Mouse (Mus musculus): ENCODE results near the gene Gata3. TPM values are rescaled to one million over a fixed set of nuclear protein-coding genes. Genes with fewer than 3 reads are reported as not detected.

Gata3 gene
- total and polyA plus RNA-seq, 3 experiments: 0.08 to 0.63 (median 0.11) TPM

- TF ChIP-seq JUN (IDR thresholded peaks at IDR 0.05; ENCODE audit: insufficient read depth, low read depth, low read length): no peak
- TF ChIP-seq MAZ (IDR thresholded peaks at IDR 0.05; ENCODE audit: low read depth, low read length): no peak
- TF ChIP-seq MYC (IDR thresholded peaks at IDR 0.05; ENCODE audit: low read depth, low read length): peak; percentile 66; the same call in 1 of the 2 replicates
- peak in 1 of 2 experiments; percentile 65; a peak in 2 of 4 replicates for TF ChIP-seq CTCF (conservative IDR thresholded peaks at IDR 0.05 in 1 of 2, IDR thresholded peaks at IDR 0.05 in 1 of 2; ENCODE audit: low read depth in 2 of 2, low read length in 2 of 2)
- no peak for TF ChIP-seq TBP (conservative IDR thresholded peaks at IDR 0.05; ENCODE audit: low read depth, low read length)
- TF ChIP-seq NRF1 (IDR thresholded peaks at IDR 0.05; ENCODE audit: low read depth, low read length): no peak
- TF ChIP-seq GABPA (IDR thresholded peaks at IDR 0.05; ENCODE audit: insufficient replicate concordance, low read depth, low read length): no peak
- peak; percentile 50 for TF ChIP-seq RAD21 (IDR thresholded peaks at IDR 0.05; ENCODE audit: low read depth, low read length)
- no peak for TF ChIP-seq MAFK (IDR thresholded peaks at IDR 0.05; ENCODE audit: insufficient replicate concordance, low read length)
- no peak for TF ChIP-seq ZMIZ1 (IDR thresholded peaks at IDR 0.05; ENCODE audit: low read depth, low read length)
- no peak for TF ChIP-seq ZKSCAN1 (IDR thresholded peaks at IDR 0.05; ENCODE audit: borderline replicate concordance, low read depth, low read length)
- no peak for TF ChIP-seq E2F4 (IDR thresholded peaks at IDR 0.05; ENCODE audit: insufficient replicate concordance, low read depth, low read length)
- TF ChIP-seq IRF4 (IDR thresholded peaks at IDR 0.05; ENCODE audit: low read depth, low read length): 0 out of 2 replicates have a peak, but pooled peaks have one; percentile 11
- no peak for TF ChIP-seq MEF2A (IDR thresholded peaks at IDR 0.05; ENCODE audit: borderline replicate concordance, low read depth, low read length)
- peak; percentile 39; the same call in 1 of the 2 replicates for TF ChIP-seq POLR2A (IDR thresholded peaks at IDR 0.05; ENCODE audit: low read depth, low read length)
- peak; percentile 82 for TF ChIP-seq USF1 (IDR thresholded peaks at IDR 0.05; ENCODE audit: low read depth, low read length)
- TF ChIP-seq ZNF384 (IDR thresholded peaks at IDR 0.05; ENCODE audit: low read depth, low read length): no peak
- TF ChIP-seq BHLHE40 (IDR thresholded peaks at IDR 0.05; ENCODE audit: low read depth, low read length): peak; percentile 84
- TF ChIP-seq USF2 (conservative IDR thresholded peaks at IDR 0.05; ENCODE audit: low read depth, low read length): peak; percentile 77
- TF ChIP-seq RCOR1 (conservative IDR thresholded peaks at IDR 0.05; ENCODE audit: low read depth, low read length): no peak
- no peak for TF ChIP-seq ETS1 (conservative IDR thresholded peaks at IDR 0.05; ENCODE audit: low read depth, low read length)
These were observed 752 bp downstream of the Gata3 start, which contains the start of gene 9230102O04Rik (continued) for GRCm38 (mm10) chr2:9888913-9889650.

- peaks cover 0 to 4% of the 10 kb centered on the region in 2 experiments; a peak in 2 of 4 replicates for H3K4me1 ChIP-seq (ENCODE audit: control insufficient read depth in 1 of 2, insufficient read depth in 2 of 2)
- no peak overlapping the region for H3K9ac ChIP-seq (ENCODE audit: insufficient read depth, low read depth)
- no peaks in the 10 kb centered on the region for H3K27me3 ChIP-seq (replicated peaks)
- in situ Hi-C loops (cut with MboI; ENCODE audit: low pct_ligation_motif_present, low pct_unique_long_range_greater_than_20kb, low sequenced_read_pairs): loop anchor here (5.0 to 25.0 kb wide), 2 partner anchors 120 to 425 kb away; no protein-coding TSS in a partner anchor
- dilution Hi-C loops (cut with MboI; ENCODE audit: extremely low pct_ligation_motif_present, extremely low pct_unique_long_range_greater_than_20kb, low sequenced_read_pairs): no loop called here
- TF ChIP-seq ELF1 (IDR thresholded peaks at IDR 0.05; ENCODE audit: low read depth, low read length) (0 out of 2 replicates have a peak, but pooled peaks have one; percentile 32), SMC3 (IDR thresholded peaks at IDR 0.05; ENCODE audit: low read depth, low read length) (no peak), CHD2 (IDR thresholded peaks at IDR 0.05; ENCODE audit: low read length) (no peak), CTCF (conservative IDR thresholded peaks at IDR 0.05 in 1 of 2, IDR thresholded peaks at IDR 0.05 in 1 of 2; ENCODE audit: low read depth in 2 of 2, low read length in 2 of 2) (no peak), UBTF (IDR thresholded peaks at IDR 0.05; ENCODE audit: low read depth, low read length) (no peak)
- no peaks in the 10 kb centered on the region for H3K9me3 ChIP-seq (replicated peaks; ENCODE audit: low read length)
- H3K4me3 ChIP-seq (replicated peaks in 1 of 3; ENCODE audit: low read depth in 2 of 3, low read length in 2 of 3, poor library complexity in 1 of 3): no peak overlapping the region
- H3K79me2 ChIP-seq (replicated peaks; ENCODE audit: control insufficient read depth, extremely low read depth, insufficient read depth, poor library complexity, severe bottlenecking): no peaks in the 10 kb centered on the region
- no peaks in the 10 kb centered on the region for H3K36me3 ChIP-seq (replicated peaks in 1 of 2; ENCODE audit: control insufficient read depth in 1 of 2, insufficient read depth in 1 of 2, low read length in 1 of 2)
- no peak overlapping the region for H3K27ac ChIP-seq (ENCODE audit: insufficient read depth, low read depth)
- no peak for DNase-seq (ENCODE audit: extremely low read depth)
- H3K4me2 ChIP-seq (ENCODE audit: insufficient read depth, low read depth, poor library complexity, severe bottlenecking): 0 out of 2 replicates have a peak overlapping the region, but pooled peaks have one; percentile 0
These were observed 2.2 kb downstream of the Gata3 start for GRCm38 (mm10) chr2:9887636-9888035.

Measured in CH12.LX (cell line).